Mouse (Mus musculus) hindbrain, postnatal 0 days (tissue): ENCODE results near the gene Gck. TPM values are rescaled to one million over a fixed set of nuclear protein-coding genes. Genes with fewer than 3 reads are reported as not detected.

ENCODE experiments used
- ATAC-seq: fragments of 200-750 bp; cut with Nextera tagmentation; 2 replicates; pipeline ENCODE4 v1.8.0; 2017; ENCODE audit warnings: mild to moderate bottlenecking, moderate TSS enrichment, moderate library complexity
- DNase-seq: peaks from one replicate; pipeline ENCODE4 v3.0.0-alpha.2; 2015; ENCODE audit warnings: low spot score
- H3K27ac ChIP-seq: fragments of 300-500 bp; sonication (generic); 2 replicates; pipeline ENCODE4 v1.5.1; 2014; ENCODE audit warnings: mild to moderate bottlenecking
- H3K27me3 ChIP-seq: fragments of 300-500 bp; sonication (generic); 2 replicates; pipeline ENCODE4 v1.6.1; 2014; ENCODE audit warnings: low read length, mixed read lengths; ENCODE audit not compliant: insufficient read depth
- H3K36me3 ChIP-seq: fragments of 300-500 bp; sonication (generic); 2 replicates; pipeline ENCODE4 v1.6.1; 2014; ENCODE audit warnings: low read length, mixed read lengths; ENCODE audit not compliant: insufficient read depth
- H3K4me1 ChIP-seq: fragments of 300-500 bp; sonication (generic); 2 replicates; pipeline ENCODE4 v1.6.1; 2014; ENCODE audit warnings: antibody characterized with exemption, low read length, mixed read lengths; ENCODE audit not compliant: insufficient read depth
- H3K4me2 ChIP-seq: fragments of 300-500 bp; sonication (generic); 2 replicates; pipeline ENCODE4 v1.6.1; 2014; ENCODE audit warnings: low read depth, mild to moderate bottlenecking, low read length, moderate library complexity, mixed read lengths
- H3K4me3 ChIP-seq: fragments of 300-500 bp; sonication (generic); 2 replicates; pipeline ENCODE4 v1.5.1; 2014; ENCODE audit warnings: low read length
- H3K9ac ChIP-seq: fragments of 300-500 bp; sonication (generic); replicated peaks from 2 replicates; pipeline ENCODE4 v1.6.1; 2014; ENCODE audit warnings: mild to moderate bottlenecking, low read length, moderate library complexity, mixed read lengths
- H3K9me3 ChIP-seq: fragments of 300-500 bp; sonication (generic); 2 replicates; pipeline ENCODE4 v1.6.1; 2016; ENCODE audit warnings: low read length, mixed read lengths
- CTCF ChIP-seq: IDR thresholded peaks from 2 replicates; pipeline ENCODE4 v1.5.1; 2016; ENCODE audit warnings: antibody characterized with exemption, control low read depth, low read depth
- WGBS: fragments of 180-500 bp; shearing (Covaris S2); extraction: QIAGEN DNeasy Blood & Tissue Kit; methylation state at CpG from one replicate; pipeline ENCODE4 v1.1.7; 2014; 5-methylcytosine and 5-hydroxymethylcytosine counted together
- polyA plus RNA-seq: library from polyadenylated mRNA; unstranded; fragments of >200 nt; fragmentation: Nextera tagmentation; extraction: Ambion mirVana; gene quantifications from 2 replicates; pipeline ENCODE4 v1.2.1, GENCODE M21; 2015
- total RNA-seq: library from RNA; depleted of rRNA; stranded (reverse); fragments of >200 nt; gene quantifications from 2 replicates; pipeline ENCODE4 v1.2.3, GENCODE M21; 2014; rRNA removed

The Gck gene
- total and polyA plus RNA-seq, 2 experiments from 2014 or later: 3.2 to 7.5 TPM

DNA sequence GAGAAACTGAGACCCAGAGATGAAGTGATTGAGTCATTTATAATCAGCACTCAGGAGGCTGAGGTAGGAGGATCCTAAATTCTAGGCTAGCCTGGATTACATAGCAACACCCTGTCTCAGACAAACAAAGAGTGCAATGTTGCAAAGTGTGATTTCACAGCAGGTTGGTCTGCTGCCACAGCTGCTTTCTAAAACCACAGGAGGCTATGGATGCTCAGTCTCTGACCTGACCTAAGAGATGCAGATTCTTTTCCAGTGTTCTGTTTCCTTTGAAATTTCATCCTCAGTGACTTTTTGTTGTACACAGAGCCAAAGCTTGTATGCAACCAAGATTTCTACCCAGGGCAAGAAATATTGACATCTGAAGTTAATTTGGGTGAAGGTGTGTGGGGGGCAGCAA is 94.4 kb downstream of the Gck start:
- H3K9me3 ChIP-seq: no peaks in the 10 kb centered on the region
- H3K9ac ChIP-seq: no peak overlapping the region
- no peak overlapping the region for H3K4me2 ChIP-seq
- TF ChIP-seq CTCF: no peak
- no peak for DNase-seq
- H3K4me3 ChIP-seq: no peak overlapping the region
- H3K36me3 ChIP-seq: no peaks in the 10 kb centered on the region
- no peaks in the 10 kb centered on the region for H3K27me3 ChIP-seq
- no peak for ATAC-seq
- H3K4me1 ChIP-seq: peaks cover 6% of the 10 kb centered on the region; the same call in 1 of the 2 replicates
- H3K27ac ChIP-seq: peak overlapping the region; percentile 33; the same call in 1 of the 2 replicates

DNA sequence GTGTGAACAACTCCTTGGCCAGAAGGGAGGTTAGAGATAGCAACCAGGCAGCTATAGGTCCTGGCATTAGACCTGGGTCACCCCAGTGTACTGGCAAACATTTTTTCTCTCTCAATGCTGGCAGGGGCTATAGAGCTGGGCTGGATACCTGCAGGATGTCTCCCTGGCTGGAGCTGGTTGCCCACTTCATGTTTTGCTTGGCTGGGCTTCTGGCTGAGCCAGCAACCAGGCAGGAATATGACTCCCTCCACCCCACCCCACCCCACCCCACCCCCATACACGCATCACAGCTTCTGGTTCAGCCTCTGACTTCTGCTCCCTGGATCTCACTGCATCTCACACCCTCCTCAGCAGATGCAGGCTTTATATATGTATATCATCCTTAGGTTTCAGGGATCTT is 97.6 kb downstream of the Gck start:
- no peak for ATAC-seq
- H3K4me2 ChIP-seq: no peak overlapping the region
- no peaks in the 10 kb centered on the region for H3K27me3 ChIP-seq
- peaks cover 6% of the 10 kb centered on the region; the same call in 1 of the 2 replicates for H3K4me1 ChIP-seq
- H3K4me3 ChIP-seq: no peak overlapping the region
- H3K9ac ChIP-seq: no peak overlapping the region
- H3K9me3 ChIP-seq: no peaks in the 10 kb centered on the region
- 53% methylated on average over 1 of the region's 1 CpGs for WGBS
- DNase-seq: no peak
- no peak for TF ChIP-seq CTCF
- no peak overlapping the region for H3K27ac ChIP-seq
- H3K36me3 ChIP-seq: no peaks in the 10 kb centered on the region

DNA sequence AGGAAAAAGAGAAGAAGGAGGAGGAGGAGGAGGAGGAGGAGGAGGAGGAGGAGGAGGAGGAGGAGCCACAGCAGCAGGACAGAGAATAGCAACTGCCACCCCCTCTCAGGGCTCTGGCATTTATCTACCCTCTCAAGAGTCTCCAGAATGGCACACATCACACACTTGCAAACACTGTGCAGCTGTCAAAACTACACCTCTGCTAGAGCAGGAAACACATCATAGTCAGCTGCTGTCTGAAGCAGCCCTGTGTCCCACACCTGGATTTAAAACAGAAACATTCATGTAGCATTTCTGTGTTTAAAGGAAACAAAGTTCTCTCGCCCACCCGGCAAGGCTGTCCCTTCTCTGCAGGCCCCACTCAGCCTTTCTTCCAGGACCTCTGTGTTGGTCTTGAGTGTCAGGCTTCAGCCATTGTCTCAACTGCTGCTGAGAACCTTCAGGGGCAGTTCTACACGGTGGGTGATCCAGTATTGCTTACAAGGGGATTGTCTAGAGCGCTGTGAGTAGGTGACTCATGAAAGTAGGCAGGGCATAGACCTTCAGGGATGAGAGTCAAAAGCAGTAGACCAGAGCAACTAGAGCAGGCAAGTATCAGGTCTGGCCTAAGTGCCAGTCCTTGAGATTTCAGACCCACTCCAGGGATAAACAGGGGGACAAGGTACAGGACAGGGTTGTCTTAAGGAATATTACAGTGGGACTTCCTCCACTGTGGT is 98.7 kb downstream of the Gck start:
- no peak overlapping the region for H3K4me2 ChIP-seq

More for the DNA sequence above, 98.7 kb downstream of the Gck start:
- DNase-seq: no peak
- 70% methylated on average over 4 of the region's 4 CpGs for WGBS
- Histone ChIP-seq H3K27ac (no peak overlapping the region), H3K4me1 (peaks cover 4% of the 10 kb centered on the region; the same call in 1 of the 2 replicates), H3K9ac (no peak overlapping the region), H3K27me3 (no peaks in the 10 kb centered on the region), H3K9me3 (no peaks in the 10 kb centered on the region), H3K4me3 (no peak overlapping the region), H3K36me3 (no peaks in the 10 kb centered on the region)
- TF ChIP-seq CTCF: no peak
- ATAC-seq: no peak

Other genes starting within 250 kb of the Gck start
- gene Mrps24, start 234.4 kb downstream of the Gck start, total RNA-seq: 53.9 and 56.4 TPM in 2 replicates
- gene Mrps24, start 234.4 kb downstream of the Gck start, polyA plus RNA-seq: 230 and 234 TPM in 2 replicates
- 58.4 and 61.5 TPM in 2 replicates for gene Urgcp, start 187.7 kb downstream of the Gck start, total RNA-seq
- gene Urgcp, start 187.7 kb downstream of the Gck start, polyA plus RNA-seq: 30.7 and 32.8 TPM in 2 replicates
- 74.3 and 81.7 TPM in 2 replicates for gene Dbnl, start 161.6 kb downstream of the Gck start, total RNA-seq
- gene Dbnl, start 161.6 kb downstream of the Gck start, polyA plus RNA-seq: 122 and 123 TPM in 2 replicates
- 1.4 and 2.0 TPM in 2 replicates for gene Pgam2, start 146.3 kb downstream of the Gck start, total RNA-seq
- gene Pgam2, start 146.3 kb downstream of the Gck start, polyA plus RNA-seq: 2.8 and 3.4 TPM in 2 replicates
- 4.9 and 14.7 TPM in 2 replicates for gene Polm, start 112.1 kb downstream of the Gck start, total RNA-seq
- gene Polm, start 112.1 kb downstream of the Gck start, polyA plus RNA-seq: 6.2 and 7.2 TPM in 2 replicates
- 21.2 and 24.9 TPM in 2 replicates for gene Aebp1, start 88.1 kb downstream of the Gck start, total RNA-seq
- gene Aebp1, start 88.1 kb downstream of the Gck start, polyA plus RNA-seq: 30.6 and 33.3 TPM in 2 replicates
- gene Pold2, start 71.8 kb downstream of the Gck start, total RNA-seq: 32.9 and 36.6 TPM in 2 replicates
- 49.5 and 51.6 TPM in 2 replicates for gene Pold2, start 71.8 kb downstream of the Gck start, polyA plus RNA-seq
- 0.79 TPM in 1 of 2 replicates, not detected in the other for gene Myl7, start 51.3 kb downstream of the Gck start, total RNA-seq
- gene Myl7, start 51.3 kb downstream of the Gck start, polyA plus RNA-seq: not detected in 2 replicates
- 130 TPM in 2 replicates for gene Ykt6, start 5.6 kb upstream of the Gck start, total RNA-seq
- 72.3 and 81.7 TPM in 2 replicates for gene Ykt6, start 5.6 kb upstream of the Gck start, polyA plus RNA-seq
- 188 and 212 TPM in 2 replicates for gene Camk2b, start 116.3 kb upstream of the Gck start, total RNA-seq
- gene Camk2b, start 116.3 kb upstream of the Gck start, polyA plus RNA-seq: 160 and 165 TPM in 2 replicates
- gene A730071L15Rik, start 249.9 kb upstream of the Gck start, total RNA-seq: 0.18 TPM in 1 of 2 replicates, not detected in the other
- 0.54 and 0.58 TPM in 2 replicates for gene A730071L15Rik, start 249.9 kb upstream of the Gck start, polyA plus RNA-seq